Mouse (Mus musculus): ENCODE measurements at regions not wholly inside any gene's neighbourhood (a gene's known extent, or its start where the extent isn't known, plus 50 kb on each side); places are given as distances from the start of the nearest gene placed in this dataset.

- WGBS: 47% methylated on average over 7 of the region's 7 CpGs
Observed at GRCm38 (mm10) chr17:64893182-64893902, 57.5 kb upstream of the 4930583I09Rik start.

More at GRCm38 (mm10) chr17:64893182-64893902, 57.5 kb upstream of the 4930583I09Rik start:
- Histone ChIP-seq H3K36me3 (ENCODE audit: control insufficient read depth, insufficient read depth, low read length) (no peaks in the 10 kb centered on the region), H3K4me2 (ENCODE audit: low read depth, low read length) (no peak overlapping the region), H3K4me3 (ENCODE audit: low read depth, low read length) (no peak overlapping the region), H3K9me3 (ENCODE audit: control insufficient read depth, low read length) (no peaks in the 10 kb centered on the region), H3K9ac (replicated peaks; ENCODE audit: low read depth, low read length) (no peak overlapping the region), H3K27me3 (ENCODE audit: control insufficient read depth, insufficient read depth, low read length) (no peaks in the 10 kb centered on the region), H3K27ac (ENCODE audit: low read depth, low read length) (no peak overlapping the region), H3K4me1 (ENCODE audit: control insufficient read depth, insufficient read depth, low read length) (no peaks in the 10 kb centered on the region)
- ATAC-seq (ENCODE audit: low read depth): no peak; the same call in 1 of the 2 replicates

Data from neural tube, embryonic 14.5 days (tissue).